Mouse (Mus musculus): ENCODE measurements around the gene Olfr514. TPM values are rescaled to one million over a fixed set of nuclear protein-coding genes. Genes with fewer than 3 reads are reported as not detected.
"Not testable (repeated sequence)": the region's sequence is repeated elsewhere in the genome, so short reads cannot be mapped to it uniquely, and the experiment has no call there.

Gene Olfr514
- polyA plus RNA-seq (2015; fragmentation: Nextera tagmentation; extraction: Ambion mirVana) = not detected in 2 replicates

- H3K36me3 ChIP-seq = no peaks in the 10 kb centered on the region
These were observed at the start of gene Olfr514 for GRCm38 (mm10) chr7:108825897-108826296. Gene Olfr514, minus strand, starts transcription at chr7:108825997.

GRCm38 (mm10) chr7:108872279-108872678 is 46.5 kb upstream of the Olfr514 start, which contains the start of gene Olfr517:
Gene Olfr517, minus strand, starts transcription at chr7:108872379.
- ATAC-seq (replicated peaks; ENCODE audit: low FRiP score) = no peak
- 64% methylated on average over 2 of the region's 2 CpGs for WGBS
- Histone ChIP-seq H3K4me3 (replicated peaks) (no peak within 1 kb of the TSS), H3K27me3 (no peaks in the 10 kb centered on the region), H3K27ac (no peak within 1 kb of the TSS), H3K36me3 (no peaks in the 10 kb centered on the region), H3K4me1 (no peaks in the 10 kb centered on the region), H3K9me3 (replicated peaks) (no peaks in the 10 kb centered on the region), H3K9ac (no peak within 1 kb of the TSS), H3K4me2 (no peak within 1 kb of the TSS)

More at GRCm38 (mm10) chr7:108825897-108826296, at the start of gene Olfr514:
- H3K4me3 ChIP-seq (replicated peaks) = no peak within 1 kb of the TSS
- no peaks in the 10 kb centered on the region for H3K4me1 ChIP-seq
- no peak within 1 kb of the TSS for H3K9ac ChIP-seq
- H3K9me3 ChIP-seq (replicated peaks) = no peaks in the 10 kb centered on the region
- no peak within 1 kb of the TSS for H3K4me2 ChIP-seq
- ATAC-seq (replicated peaks; ENCODE audit: low FRiP score) = no peak
- H3K27ac ChIP-seq = no peak within 1 kb of the TSS
- no peaks in the 10 kb centered on the region for H3K27me3 ChIP-seq

DNA sequence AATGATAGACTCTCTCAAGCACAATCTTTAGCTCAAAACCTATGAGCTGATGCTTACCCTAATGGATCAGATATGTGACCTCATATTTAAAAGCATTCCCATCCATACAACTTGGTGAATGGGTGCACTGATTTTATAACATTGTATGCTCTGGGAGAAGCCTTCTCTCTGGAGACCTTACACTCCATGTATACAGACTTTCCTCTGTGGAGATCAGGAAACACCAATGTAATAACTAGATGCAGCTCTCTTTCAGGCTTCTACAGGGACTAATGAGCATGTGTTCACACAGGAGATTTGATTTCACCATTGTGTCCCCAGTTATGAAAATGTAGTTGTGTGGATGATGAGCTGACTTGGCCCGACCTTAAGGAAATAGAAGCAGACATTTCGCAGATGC is 24.6 kb upstream of the Olfr514 start, which contains the start of gene Olfr516:
Gene Olfr516, minus strand, starts transcription at position 101 of the 400 bp plus-strand sequence.
- 92% methylated on average over 2 of the region's 2 CpGs for WGBS
- Histone ChIP-seq H3K36me3 (no peaks in the 10 kb centered on the region), H3K27ac (no peak within 1 kb of the TSS), H3K9ac (no peak within 1 kb of the TSS), H3K9me3 (replicated peaks) (no peaks in the 10 kb centered on the region), H3K4me1 (no peaks in the 10 kb centered on the region), H3K4me2 (no peak within 1 kb of the TSS), H3K27me3 (no peaks in the 10 kb centered on the region), H3K4me3 (replicated peaks) (no peak within 1 kb of the TSS)
- no peak for ATAC-seq (replicated peaks; ENCODE audit: low FRiP score)

GRCm38 (mm10) chr7:108814593-108815215 is 11.1 kb downstream of the Olfr514 start:
- not testable (repeated sequence) for H3K9me3 ChIP-seq (replicated peaks); H3K27me3 ChIP-seq; H3K4me3 ChIP-seq (replicated peaks); H3K4me1 ChIP-seq; H3K27ac ChIP-seq; H3K4me2 ChIP-seq; ATAC-seq (replicated peaks; ENCODE audit: low FRiP score); H3K9ac ChIP-seq; H3K36me3 ChIP-seq
- WGBS = 51% methylated on average over 5 of the region's 5 CpGs

GRCm38 (mm10) chr7:108797205-108797933 is 28.4 kb downstream of the Olfr514 start:
- peak; percentile 81 for ATAC-seq (replicated peaks; ENCODE audit: low FRiP score)
- Histone ChIP-seq H3K9ac (no peak overlapping the region), H3K27ac (peak overlapping the region; percentile 20; the same call in 1 of the 2 replicates), H3K9me3 (replicated peaks) (no peaks in the 10 kb centered on the region), H3K36me3 (no peaks in the 10 kb centered on the region), H3K27me3 (no peaks in the 10 kb centered on the region), H3K4me1 (no peaks in the 10 kb centered on the region), H3K4me2 (no peak overlapping the region), H3K4me3 (replicated peaks) (no peak overlapping the region)
- 18% methylated on average over 1 of the region's 1 CpGs for WGBS

Other genes with a start within 250 kb of the Olfr514 start
- gene Olfr506, start 215.2 kb downstream of the Olfr514 start, polyA plus RNA-seq (2015; fragmentation: Nextera tagmentation; extraction: Ambion mirVana) = 0.04 TPM in 1 of 2 replicates, not detected in the other
- gene Olfr507, start 204.2 kb downstream of the Olfr514 start, polyA plus RNA-seq (2015; fragmentation: Nextera tagmentation; extraction: Ambion mirVana) = not detected in 2 replicates
- not detected in 2 replicates for gene Olfr508, start 196.0 kb downstream of the Olfr514 start, polyA plus RNA-seq (2015; fragmentation: Nextera tagmentation; extraction: Ambion mirVana)
- gene Olfr509, start 174.1 kb downstream of the Olfr514 start, polyA plus RNA-seq (2015; fragmentation: Nextera tagmentation; extraction: Ambion mirVana) = 0.04 TPM in 1 of 2 replicates, not detected in the other
- gene Olfr510, start 159.6 kb downstream of the Olfr514 start, polyA plus RNA-seq (2015; fragmentation: Nextera tagmentation; extraction: Ambion mirVana) = not detected in 2 replicates
- not detected in 2 replicates for gene Olfr512, start 112.7 kb downstream of the Olfr514 start, polyA plus RNA-seq (2015; fragmentation: Nextera tagmentation; extraction: Ambion mirVana)
- not detected in 2 replicates for gene Olfr513, start 75.0 kb downstream of the Olfr514 start, polyA plus RNA-seq (2015; fragmentation: Nextera tagmentation; extraction: Ambion mirVana)
- not detected in 2 replicates for gene Olfr516, start 24.5 kb upstream of the Olfr514 start, polyA plus RNA-seq (2015; fragmentation: Nextera tagmentation; extraction: Ambion mirVana)
- not detected in 2 replicates for gene Olfr517, start 46.4 kb upstream of the Olfr514 start, polyA plus RNA-seq (2015; fragmentation: Nextera tagmentation; extraction: Ambion mirVana)
- not detected in 2 replicates for gene Olfr518, start 59.0 kb upstream of the Olfr514 start, polyA plus RNA-seq (2015; fragmentation: Nextera tagmentation; extraction: Ambion mirVana)
- not detected in 2 replicates for gene Olfr519, start 68.4 kb upstream of the Olfr514 start, polyA plus RNA-seq (2015; fragmentation: Nextera tagmentation; extraction: Ambion mirVana)
- 0.06 TPM in 1 of 2 replicates, not detected in the other for gene Nlrp10, start 104.2 kb upstream of the Olfr514 start, polyA plus RNA-seq (2015; fragmentation: Nextera tagmentation; extraction: Ambion mirVana)
- gene Eif3f, start 108.4 kb upstream of the Olfr514 start, polyA plus RNA-seq (2015; fragmentation: Nextera tagmentation; extraction: Ambion mirVana) = 83.1 and 86.6 TPM in 2 replicates
- gene Tub, start 124.3 kb upstream of the Olfr514 start, polyA plus RNA-seq (2015; fragmentation: Nextera tagmentation; extraction: Ambion mirVana) = 1.4 and 2.4 TPM in 2 replicates